Mouse (Mus musculus) midbrain, embryonic 11.5 days (tissue): ENCODE results near the gene Tmem233. TPM values are rescaled to one million over a fixed set of nuclear protein-coding genes. Genes with fewer than 3 reads are reported as not detected.

Experiments
- ATAC-seq: fragments of 200-750 bp; cut with Nextera tagmentation; 2 replicates; pipeline ENCODE4 v1.8.0; 2017; ENCODE audit warnings: moderate TSS enrichment, moderate library complexity; ENCODE audit not compliant: low FRiP score
- DNase-seq: peaks from one replicate; pipeline ENCODE4 v3.0.0; 2015; ENCODE audit warnings: low spot score; ENCODE audit errors: missing footprints
- H3K27ac ChIP-seq: fragments of 300-500 bp; sonication (generic); 2 replicates; pipeline ENCODE4 v1.5.1; 2014; ENCODE audit warnings: low read depth, low read length
- H3K27me3 ChIP-seq: fragments of 300-500 bp; sonication (generic); 2 replicates; pipeline ENCODE4 v1.6.1; 2014; ENCODE audit warnings: mild to moderate bottlenecking, low read length, moderate library complexity, mixed read lengths; ENCODE audit not compliant: control insufficient read depth, insufficient read depth
- H3K36me3 ChIP-seq: fragments of 300-500 bp; sonication (generic); 2 replicates; pipeline ENCODE4 v1.6.1; 2014; ENCODE audit warnings: mild to moderate bottlenecking, low read length, moderate library complexity, mixed read lengths; ENCODE audit not compliant: control insufficient read depth, insufficient read depth
- H3K4me1 ChIP-seq: fragments of 300-500 bp; sonication (generic); 2 replicates; pipeline ENCODE4 v1.6.1; 2014; ENCODE audit warnings: low read length; ENCODE audit not compliant: control insufficient read depth, insufficient read depth
- H3K4me2 ChIP-seq: fragments of 300-500 bp; sonication (generic); 2 replicates; pipeline ENCODE4 v1.6.1; 2014; ENCODE audit warnings: mild to moderate bottlenecking, moderate library complexity
- H3K4me3 ChIP-seq: fragments of 300-500 bp; sonication (generic); 2 replicates; pipeline ENCODE4 v1.5.1; 2014; ENCODE audit warnings: low read depth, low read length
- H3K9ac ChIP-seq: fragments of 300-500 bp; sonication (generic); 2 replicates; pipeline ENCODE4 v1.6.1; 2014; ENCODE audit warnings: low read length
- H3K9me3 ChIP-seq: fragments of 300-500 bp; sonication (generic); 2 replicates; pipeline ENCODE4 v1.6.1; 2016; ENCODE audit warnings: low read length; ENCODE audit not compliant: control insufficient read depth
- WGBS: fragments of 180-500 bp; shearing (Covaris S2); extraction: QIAGEN DNeasy Blood & Tissue Kit; methylation state at CpG from one replicate; pipeline ENCODE4 v1.1.7; 2014; 5-methylcytosine and 5-hydroxymethylcytosine counted together
- polyA plus RNA-seq: library from polyadenylated mRNA; unstranded; fragments of >200 nt; fragmentation: Nextera tagmentation; extraction: Ambion mirVana; gene quantifications from 2 replicates; pipeline ENCODE4 v1.2.1, GENCODE M21; 2014

Tmem233 gene
- polyA plus RNA-seq = not detected in 2 replicates

- H3K27me3 ChIP-seq = peaks cover 10% of the 10 kb centered on the region; the same call in 1 of the 2 replicates
- H3K27ac ChIP-seq = no peak within 1 kb of the TSS
- DNase-seq (no peak), ATAC-seq (no peak)
- 12% methylated on average over 17 of the region's 17 CpGs for WGBS
- H3K4me2 ChIP-seq = no peak within 1 kb of the TSS
- H3K9ac ChIP-seq = no peak within 1 kb of the TSS
- H3K9me3 ChIP-seq = no peaks in the 10 kb centered on the region
- H3K4me1 ChIP-seq = no peaks in the 10 kb centered on the region
- no peak within 1 kb of the TSS for H3K4me3 ChIP-seq
- no peaks in the 10 kb centered on the region for H3K36me3 ChIP-seq
These were observed at the start of gene Tmem233 for GRCm38 (mm10) chr5:116083081-116083480. TSS of gene Tmem233 (minus strand) at chr5:116083244.

DNA sequence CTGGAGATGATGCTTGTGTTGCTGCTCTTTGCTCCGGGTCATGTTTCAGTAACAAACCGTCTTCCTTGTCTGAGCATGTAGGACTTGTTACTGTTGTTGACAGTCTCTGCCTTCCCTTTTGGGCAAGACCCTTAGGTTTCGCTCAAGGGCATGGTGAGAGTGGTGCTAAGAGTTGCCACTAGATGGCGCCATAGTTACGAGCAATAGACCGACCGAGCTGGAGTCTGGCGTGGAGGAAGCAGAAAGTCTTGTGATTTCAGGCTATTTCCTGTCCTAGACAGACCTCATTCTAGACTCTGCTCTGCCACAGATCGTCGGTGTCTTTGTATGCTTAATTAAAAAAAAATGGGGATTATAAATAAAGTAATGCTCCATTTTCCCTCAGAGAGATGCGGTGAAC, 40.3 kb upstream of the Tmem233 start:
- no peak overlapping the region for H3K4me3 ChIP-seq
- H3K9ac ChIP-seq = no peak overlapping the region
- 13% methylated on average over 11 of the region's 11 CpGs for WGBS
- ATAC-seq (peak; percentile 50; the same call in 1 of the 2 replicates), DNase-seq (peak; percentile 98)
- H3K9me3 ChIP-seq = no peaks in the 10 kb centered on the region
- no peak overlapping the region for H3K4me2 ChIP-seq
- H3K27ac ChIP-seq = no peak overlapping the region
- no peaks in the 10 kb centered on the region for H3K36me3 ChIP-seq
- no peaks in the 10 kb centered on the region for H3K27me3 ChIP-seq
- 0 out of 2 replicates have a peak, but pooled peaks cover 2% of the 10 kb centered on the region for H3K4me1 ChIP-seq

DNA sequence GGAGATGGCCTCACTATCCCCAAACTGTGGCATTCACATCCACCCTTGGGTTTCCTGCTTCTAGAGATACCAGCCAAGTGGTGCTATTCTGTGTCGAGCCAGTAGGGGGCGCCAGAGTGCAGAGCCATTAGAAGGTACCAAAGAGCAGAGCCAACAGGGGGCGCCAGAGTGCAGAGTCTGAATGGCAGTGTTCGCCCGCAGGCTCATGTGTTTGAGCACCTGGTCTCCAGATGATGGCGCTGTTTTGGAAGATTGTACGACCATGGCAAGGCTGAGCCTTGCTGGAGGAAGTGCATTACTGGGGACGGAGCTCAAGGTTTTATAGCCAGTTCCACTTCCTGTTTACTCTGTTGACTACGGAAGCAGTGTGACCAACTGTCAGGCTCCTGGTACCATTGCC, 33.5 kb upstream of the Tmem233 start:
- no peak overlapping the region for H3K9ac ChIP-seq
- no peaks in the 10 kb centered on the region for H3K4me1 ChIP-seq
- H3K9me3 ChIP-seq = no peaks in the 10 kb centered on the region
- DNase-seq (peak; percentile 96), ATAC-seq (no peak)
- no peaks in the 10 kb centered on the region for H3K27me3 ChIP-seq
- no peak overlapping the region for H3K4me3 ChIP-seq
- no peak overlapping the region for H3K4me2 ChIP-seq
- WGBS = 45% methylated on average over 9 of the region's 9 CpGs
- H3K27ac ChIP-seq = no peak overlapping the region
- H3K36me3 ChIP-seq = no peaks in the 10 kb centered on the region

- no peak for DNase-seq
- H3K4me2 ChIP-seq = no peak overlapping the region
- H3K9ac ChIP-seq = no peak overlapping the region
- WGBS = 77% methylated on average over 4 of the region's 4 CpGs
- ATAC-seq = no peak
- H3K36me3 ChIP-seq = no peaks in the 10 kb centered on the region
- H3K27me3 ChIP-seq = no peaks in the 10 kb centered on the region
- no peaks in the 10 kb centered on the region for H3K9me3 ChIP-seq
- no peak overlapping the region for H3K4me3 ChIP-seq
- no peak overlapping the region for H3K27ac ChIP-seq
- H3K4me1 ChIP-seq = no peaks in the 10 kb centered on the region
These were observed 33.1 kb upstream of the Tmem233 start for GRCm38 (mm10) chr5:116116110-116116509.

GRCm38 (mm10) chr5:116115071-116115834, 32.2 kb upstream of the Tmem233 start:
- H3K36me3 ChIP-seq = no peaks in the 10 kb centered on the region
- H3K4me1 ChIP-seq = no peaks in the 10 kb centered on the region
- H3K27me3 ChIP-seq = no peaks in the 10 kb centered on the region
- WGBS = 85% methylated on average over 14 of the region's 14 CpGs
- ATAC-seq = no peak
- DNase-seq = no peak
- H3K9ac ChIP-seq = no peak overlapping the region
- no peak overlapping the region for H3K4me2 ChIP-seq
- H3K4me3 ChIP-seq = no peak overlapping the region
- no peak overlapping the region for H3K27ac ChIP-seq
- H3K9me3 ChIP-seq = no peaks in the 10 kb centered on the region

GRCm38 (mm10) chr5:116108651-116109050, 25.6 kb upstream of the Tmem233 start:
- no peaks in the 10 kb centered on the region for H3K27me3 ChIP-seq
- ATAC-seq = no peak
- no peaks in the 10 kb centered on the region for H3K9me3 ChIP-seq
- no peaks in the 10 kb centered on the region for H3K36me3 ChIP-seq
- H3K4me1 ChIP-seq = no peaks in the 10 kb centered on the region
- no peak for DNase-seq
- no peak overlapping the region for H3K4me3 ChIP-seq
- 94% methylated on average over 10 of the region's 10 CpGs for WGBS
- H3K4me2 ChIP-seq = no peak overlapping the region
- H3K27ac ChIP-seq = no peak overlapping the region
- no peak overlapping the region for H3K9ac ChIP-seq

DNA sequence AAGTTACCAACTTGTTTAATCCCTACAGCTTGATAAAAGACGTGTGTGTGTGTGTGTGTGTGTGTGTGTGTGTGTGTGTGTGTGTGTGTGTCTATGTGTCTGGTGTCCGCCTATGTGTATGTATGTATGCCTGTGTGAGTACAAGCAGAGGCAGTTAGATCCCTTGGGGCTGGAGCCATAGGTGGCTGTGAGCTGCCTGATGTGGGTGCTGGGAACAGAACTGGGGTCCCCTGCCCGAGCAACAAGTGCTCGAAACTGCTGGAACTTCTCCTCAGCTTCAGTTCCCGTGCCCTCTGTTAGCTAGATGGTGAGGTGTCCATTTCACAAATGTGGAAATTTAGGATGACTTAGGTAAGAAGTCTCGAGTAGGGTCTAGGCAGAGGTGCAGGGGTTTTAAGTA, 1.2 kb upstream of the Tmem233 start:
- Histone ChIP-seq H3K4me2 (no peak overlapping the region), H3K36me3 (no peaks in the 10 kb centered on the region), H3K27ac (no peak overlapping the region), H3K9ac (no peak overlapping the region), H3K4me1 (no peaks in the 10 kb centered on the region), H3K27me3 (peaks cover 10% of the 10 kb centered on the region; the same call in 1 of the 2 replicates), H3K9me3 (no peaks in the 10 kb centered on the region), H3K4me3 (no peak overlapping the region)
- DNase-seq (no peak), ATAC-seq (no peak)
- 84% methylated on average over 6 of the region's 6 CpGs for WGBS

GRCm38 (mm10) chr5:116082241-116082900, 673 bp downstream of the Tmem233 start:
- Histone ChIP-seq H3K36me3 (no peaks in the 10 kb centered on the region), H3K4me3 (no peak overlapping the region), H3K4me1 (no peaks in the 10 kb centered on the region), H3K9ac (no peak overlapping the region), H3K4me2 (no peak overlapping the region), H3K9me3 (no peaks in the 10 kb centered on the region), H3K27me3 (peaks cover 10% of the 10 kb centered on the region; the same call in 1 of the 2 replicates), H3K27ac (no peak overlapping the region)
- 27% methylated on average over 17 of the region's 17 CpGs for WGBS
- no peak for DNase-seq
- no peak for ATAC-seq

DNA sequence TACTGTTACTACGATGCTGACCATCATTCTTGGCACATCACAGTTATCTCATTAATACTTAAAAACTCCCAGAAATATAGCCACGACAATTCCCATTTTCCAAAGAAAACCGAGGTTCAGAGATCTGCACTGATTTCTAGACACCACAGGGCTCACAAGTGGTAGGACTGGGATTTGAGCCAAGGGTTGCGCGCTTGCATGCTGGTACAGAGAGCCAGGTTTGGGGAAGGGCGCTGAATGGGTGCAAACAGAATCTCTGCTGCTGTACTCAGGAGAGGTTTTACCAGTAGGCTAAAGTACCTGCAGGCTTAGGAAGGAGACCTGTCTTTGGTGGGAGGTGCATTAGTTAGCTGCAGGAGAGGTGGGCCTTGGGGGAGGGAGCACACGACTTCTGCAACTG, 1.4 kb downstream of the Tmem233 start:
- no peak for DNase-seq
- H3K4me3 ChIP-seq = no peak overlapping the region
- H3K9me3 ChIP-seq = no peaks in the 10 kb centered on the region
- no peak overlapping the region for H3K4me2 ChIP-seq
- no peak overlapping the region for H3K27ac ChIP-seq
- no peaks in the 10 kb centered on the region for H3K36me3 ChIP-seq
- no peak overlapping the region for H3K9ac ChIP-seq
- no peak for ATAC-seq
- H3K4me1 ChIP-seq = no peaks in the 10 kb centered on the region
- 82% methylated on average over 7 of the region's 7 CpGs for WGBS
- H3K27me3 ChIP-seq = peaks cover 10% of the 10 kb centered on the region; the same call in 1 of the 2 replicates
